Mouse (Mus musculus): Measurements from ENCODE around the gene Tex45.

DNA sequence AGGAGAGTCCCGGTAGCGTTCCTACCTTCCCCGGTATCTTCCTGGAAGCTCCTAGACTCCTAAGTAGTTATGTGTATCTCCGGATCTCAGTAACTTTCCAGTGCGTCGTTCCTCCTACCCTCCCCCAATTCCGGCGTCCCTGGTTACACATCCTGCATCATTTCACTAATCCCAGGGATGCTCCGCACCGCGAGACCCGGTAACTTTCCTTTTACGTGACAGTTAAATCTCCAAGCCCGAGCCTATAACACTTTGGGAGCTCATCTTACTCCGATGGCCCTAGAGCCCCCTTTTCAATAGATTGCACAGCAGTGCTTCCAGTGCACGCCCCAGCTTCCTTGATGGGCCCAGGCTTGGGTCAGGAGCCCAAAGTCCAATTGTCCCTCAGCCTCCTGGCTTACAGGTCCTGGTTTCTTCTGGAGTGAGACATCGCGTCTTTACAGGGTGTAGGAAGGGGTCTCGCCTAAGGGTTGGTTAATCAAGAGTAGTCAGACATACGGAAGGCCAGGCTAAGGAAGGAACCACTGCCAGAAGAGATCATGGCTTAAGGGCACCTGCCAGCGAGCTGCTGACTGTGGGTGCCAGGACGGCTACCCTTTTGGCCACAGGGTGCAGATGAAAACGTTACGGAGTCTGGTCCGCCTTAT, 45.2 kb downstream of the Tex45 start:
- TF ChIP-seq CHD2 (IDR thresholded peaks at IDR 0.05; ENCODE audit: low read length) (peak; percentile 59; the same call in 1 of the 2 replicates), CHD1 (IDR thresholded peaks at IDR 0.05; ENCODE audit: low read depth, low read length) (0 out of 2 replicates have a peak, but pooled peaks have one; percentile 12), CTCF (conservative IDR thresholded peaks at IDR 0.05 in 1 of 2, IDR thresholded peaks at IDR 0.05 in 1 of 2; ENCODE audit: low read depth in 2 of 2, low read length in 2 of 2) (no peak), BHLHE40 (IDR thresholded peaks at IDR 0.05; ENCODE audit: low read depth, low read length) (no peak), RCOR1 (conservative IDR thresholded peaks at IDR 0.05; ENCODE audit: low read depth, low read length) (no peak), MAFK (IDR thresholded peaks at IDR 0.05; ENCODE audit: insufficient replicate concordance, low read length) (no peak)
